Mouse (Mus musculus): ENCODE measurements at regions not wholly inside any gene's neighbourhood (a gene's known extent, or its start where the extent isn't known, plus 50 kb on each side); places are given as distances from the start of the nearest gene placed in this dataset.

- no peaks in the 10 kb centered on the region for H3K36me3 ChIP-seq (ENCODE audit: control insufficient read depth, insufficient read depth, low read length, poor library complexity, severe bottlenecking)
- TF ChIP-seq ZC3H11A (IDR thresholded peaks at IDR 0.05; ENCODE audit: borderline replicate concordance, low read depth, low read length) (no peak), CHD2 (IDR thresholded peaks at IDR 0.05; ENCODE audit: low read depth, low read length) (no peak), ZNF384 (IDR thresholded peaks at IDR 0.05; ENCODE audit: low read depth, low read length) (no peak), MAFK (IDR thresholded peaks at IDR 0.05; ENCODE audit: insufficient read depth, low read depth, low read length) (no peak), HCFC1 (IDR thresholded peaks at IDR 0.05; ENCODE audit: borderline replicate concordance, insufficient read depth, low read length) (no peak)
- in situ Hi-C loops (cut with MboI; ENCODE audit: low sequenced_read_pairs in 2 of 2, unreplicated experiment in 2 of 2), result no loop called here
- DNase-seq (ENCODE audit: low read depth, low spot score), result no peak
- H3K4me1 ChIP-seq (ENCODE audit: control insufficient read depth in 2 of 2, insufficient read depth in 2 of 2, low read length in 2 of 2, poor library complexity in 1 of 2), result peaks cover 0 to 9% of the 10 kb centered on the region in 2 experiments; a peak in 1 of 4 replicates
- H3K9ac ChIP-seq (ENCODE audit: insufficient read depth, low read depth, low read length, poor library complexity, severe bottlenecking), result no peak overlapping the region
- no peak overlapping the region for H3K27ac ChIP-seq (ENCODE audit: insufficient read depth, low read depth, low read length, poor library complexity, severe bottlenecking)
- H3K9me3 ChIP-seq (ENCODE audit: control insufficient read depth, insufficient read depth, low read depth, low read length), result no peaks in the 10 kb centered on the region; the same call in 1 of the 2 replicates
- no peak overlapping the region for H3K4me3 ChIP-seq (ENCODE audit: insufficient read depth in 1 of 2, low read depth in 1 of 2, low read length in 2 of 2, poor library complexity in 1 of 2, severe bottlenecking in 1 of 2)
Measured at GRCm38 (mm10) chr11:7534590-7534989, 320.9 kb upstream of the Igfbp3 start.

GRCm38 (mm10) chr11:7533327-7533726 lies 319.6 kb upstream of the Igfbp3 start:
- Histone ChIP-seq H3K9me3 (ENCODE audit: control insufficient read depth, insufficient read depth, low read depth, low read length) (no peaks in the 10 kb centered on the region; the same call in 1 of the 2 replicates), H3K9ac (ENCODE audit: insufficient read depth, low read depth, low read length, poor library complexity, severe bottlenecking) (no peak overlapping the region), H3K4me3 (ENCODE audit: insufficient read depth in 1 of 2, low read depth in 1 of 2, low read length in 2 of 2, poor library complexity in 1 of 2, severe bottlenecking in 1 of 2) (no peak overlapping the region), H3K4me1 (ENCODE audit: control insufficient read depth in 2 of 2, insufficient read depth in 2 of 2, low read length in 2 of 2, poor library complexity in 1 of 2) (peaks cover 0 to 9% of the 10 kb centered on the region in 2 experiments; a peak in 1 of 4 replicates), H3K36me3 (ENCODE audit: control insufficient read depth, insufficient read depth, low read length, poor library complexity, severe bottlenecking) (no peaks in the 10 kb centered on the region), H3K27ac (ENCODE audit: insufficient read depth, low read depth, low read length, poor library complexity, severe bottlenecking) (no peak overlapping the region)
- no peak for TF ChIP-seq ZC3H11A (IDR thresholded peaks at IDR 0.05; ENCODE audit: borderline replicate concordance, low read depth, low read length)
- TF ChIP-seq HCFC1 (IDR thresholded peaks at IDR 0.05; ENCODE audit: borderline replicate concordance, insufficient read depth, low read length), result no peak
- no peak for TF ChIP-seq MAFK (IDR thresholded peaks at IDR 0.05; ENCODE audit: insufficient read depth, low read depth, low read length)
- TF ChIP-seq CHD2 (IDR thresholded peaks at IDR 0.05; ENCODE audit: low read depth, low read length), result no peak
- no peak for TF ChIP-seq ZNF384 (IDR thresholded peaks at IDR 0.05; ENCODE audit: low read depth, low read length)
- in situ Hi-C loops (cut with MboI; ENCODE audit: low sequenced_read_pairs in 2 of 2, unreplicated experiment in 2 of 2), result no loop called here
- no peak for DNase-seq (ENCODE audit: low read depth, low spot score)

GRCm38 (mm10) chr11:7531847-7532246 lies 318.1 kb upstream of the Igfbp3 start:
- Histone ChIP-seq H3K4me1 (ENCODE audit: control insufficient read depth in 2 of 2, insufficient read depth in 2 of 2, low read length in 2 of 2, poor library complexity in 1 of 2) (peaks cover 0 to 9% of the 10 kb centered on the region in 2 experiments; a peak in 1 of 4 replicates), H3K36me3 (ENCODE audit: control insufficient read depth, insufficient read depth, low read length, poor library complexity, severe bottlenecking) (no peaks in the 10 kb centered on the region), H3K4me3 (ENCODE audit: insufficient read depth in 1 of 2, low read depth in 1 of 2, low read length in 2 of 2, poor library complexity in 1 of 2, severe bottlenecking in 1 of 2) (no peak overlapping the region), H3K9ac (ENCODE audit: insufficient read depth, low read depth, low read length, poor library complexity, severe bottlenecking) (no peak overlapping the region), H3K9me3 (ENCODE audit: control insufficient read depth, insufficient read depth, low read depth, low read length) (no peaks in the 10 kb centered on the region; the same call in 1 of the 2 replicates), H3K27ac (ENCODE audit: insufficient read depth, low read depth, low read length, poor library complexity, severe bottlenecking) (no peak overlapping the region)
- in situ Hi-C loops (cut with MboI; ENCODE audit: low sequenced_read_pairs in 2 of 2, unreplicated experiment in 2 of 2), result no loop called here
- TF ChIP-seq ZNF384 (IDR thresholded peaks at IDR 0.05; ENCODE audit: low read depth, low read length), result no peak
- TF ChIP-seq ZC3H11A (IDR thresholded peaks at IDR 0.05; ENCODE audit: borderline replicate concordance, low read depth, low read length), result no peak
- TF ChIP-seq MAFK (IDR thresholded peaks at IDR 0.05; ENCODE audit: insufficient read depth, low read depth, low read length), result no peak
- no peak for TF ChIP-seq CHD2 (IDR thresholded peaks at IDR 0.05; ENCODE audit: low read depth, low read length)
- no peak for TF ChIP-seq HCFC1 (IDR thresholded peaks at IDR 0.05; ENCODE audit: borderline replicate concordance, insufficient read depth, low read length)
- DNase-seq (ENCODE audit: low read depth, low spot score), result peak; percentile 56

GRCm38 (mm10) chr11:7530482-7531148 lies 316.9 kb upstream of the Igfbp3 start:
- no peaks in the 10 kb centered on the region for H3K36me3 ChIP-seq (ENCODE audit: control insufficient read depth, insufficient read depth, low read length, poor library complexity, severe bottlenecking)
- H3K4me1 ChIP-seq (ENCODE audit: control insufficient read depth in 2 of 2, insufficient read depth in 2 of 2, low read length in 2 of 2, poor library complexity in 1 of 2), result peaks cover 0 to 9% of the 10 kb centered on the region in 2 experiments; a peak in 1 of 4 replicates
- no peak for DNase-seq (ENCODE audit: low read depth, low spot score)
- H3K9me3 ChIP-seq (ENCODE audit: control insufficient read depth, insufficient read depth, low read depth, low read length), result no peaks in the 10 kb centered on the region
- in situ Hi-C loops (cut with MboI; ENCODE audit: low sequenced_read_pairs in 2 of 2, unreplicated experiment in 2 of 2), result no loop called here
- H3K27ac ChIP-seq (ENCODE audit: insufficient read depth, low read depth, low read length, poor library complexity, severe bottlenecking), result no peak overlapping the region
- no peak for TF ChIP-seq CHD2 (IDR thresholded peaks at IDR 0.05; ENCODE audit: low read depth, low read length)
- no peak for TF ChIP-seq ZC3H11A (IDR thresholded peaks at IDR 0.05; ENCODE audit: borderline replicate concordance, low read depth, low read length)
- TF ChIP-seq HCFC1 (IDR thresholded peaks at IDR 0.05; ENCODE audit: borderline replicate concordance, insufficient read depth, low read length), result no peak
- no peak for TF ChIP-seq MAFK (IDR thresholded peaks at IDR 0.05; ENCODE audit: insufficient read depth, low read depth, low read length)
- no peak for TF ChIP-seq ZNF384 (IDR thresholded peaks at IDR 0.05; ENCODE audit: low read depth, low read length)
- H3K4me3 ChIP-seq (ENCODE audit: insufficient read depth in 1 of 2, low read depth in 1 of 2, low read length in 2 of 2, poor library complexity in 1 of 2, severe bottlenecking in 1 of 2), result no peak overlapping the region
- H3K9ac ChIP-seq (ENCODE audit: insufficient read depth, low read depth, low read length, poor library complexity, severe bottlenecking), result no peak overlapping the region
